8 mouse cellular contexts compared by ENCODE assay signal in genomic region chr13:97007501-97008265, GRCm38 (mm10). TPM values are rescaled to one million over a fixed set of nuclear protein-coding genes. Genes with fewer than 3 reads are reported as not detected.
DNase-seq lines count a peak whose midpoint lies in the region; ATAC-seq lines count a peak whose summit lies in the region.
"Had no signal": no experiment of that assay in that cellular context is flagged by ENCODE, and none has a peak within 500 bp of the region (broad histone marks: within the 10 kb centered on the region; RNA-seq: fewer than 3 reads in every experiment).

No protein-coding gene starts in this region.

- WGBS in lung, embryonic 16.5 days = 1% methylated on average over 19 of the region's 21 CpGs
- WGBS in forebrain, embryonic 12.5 days = 2% methylated on average over 21 of the region's 21 CpGs
- 3% methylated on average over 18 of the region's 21 CpGs for WGBS in midbrain, embryonic 12.5 days

- DNase-seq in lung, postnatal 25 days (ENCODE audit: low spot score) = no peak
- peak; percentile 55 for DNase-seq in c-Kit-negative CD71-positive TER-119-positive erythroid progenitor cells, embryonic 14.5 days (ENCODE audit: low read depth, low spot score)
- peak; percentile 12 to 28 for DNase-seq in layer of hippocampus, postnatal 10 days (ENCODE audit: low spot score in 2 of 2)
- no peak for DNase-seq in gastrocnemius, postnatal 4 days (ENCODE audit: low spot score in 2 of 2)

- H3K36me3 ChIP-seq in lung, embryonic 16.5 days (ENCODE audit: control insufficient read depth, insufficient read depth, low read length) = no peaks in the 10 kb centered on the region
- H3K36me3 ChIP-seq in forebrain, embryonic 12.5 days (replicated peaks) = no peaks in the 10 kb centered on the region
- H3K36me3 ChIP-seq in midbrain, embryonic 12.5 days = no peaks in the 10 kb centered on the region

- H3K4me2 ChIP-seq in lung, embryonic 16.5 days (ENCODE audit: low read depth, low read length) = peak overlapping the region; percentile 75
- peak overlapping the region; percentile 78 for H3K4me2 ChIP-seq in forebrain, embryonic 12.5 days
- peak overlapping the region; percentile 75 for H3K4me2 ChIP-seq in midbrain, embryonic 12.5 days (replicated peaks)

- peak; percentile 68 for ATAC-seq in lung, embryonic 16.5 days (ENCODE audit: low read depth)
- ATAC-seq in forebrain, embryonic 12.5 days (ENCODE audit: low FRiP score) = peak; percentile 87
- ATAC-seq in midbrain, embryonic 12.5 days (ENCODE audit: low FRiP score, low read depth) = peak; percentile 90

- no peaks in the 10 kb centered on the region for H3K9me3 ChIP-seq in lung, embryonic 16.5 days (ENCODE audit: control insufficient read depth, low read length)
- no peaks in the 10 kb centered on the region for H3K9me3 ChIP-seq in forebrain, embryonic 12.5 days
- H3K9me3 ChIP-seq in midbrain, embryonic 12.5 days = no peaks in the 10 kb centered on the region

- no peaks in the 10 kb centered on the region for H3K27me3 ChIP-seq in lung, embryonic 16.5 days (ENCODE audit: control insufficient read depth, insufficient read depth, low read depth, low read length)
- peaks cover 8% of the 10 kb centered on the region; the same call in 1 of the 2 replicates for H3K27me3 ChIP-seq in forebrain, embryonic 12.5 days
- peaks cover 9% of the 10 kb centered on the region; the same call in 1 of the 2 replicates for H3K27me3 ChIP-seq in midbrain, embryonic 12.5 days

- peak overlapping the region; percentile 45 for H3K4me3 ChIP-seq in lung, embryonic 16.5 days (ENCODE audit: low read length)
- peak overlapping the region; percentile 43 for H3K4me3 ChIP-seq in forebrain, embryonic 12.5 days (replicated peaks)
- H3K4me3 ChIP-seq in midbrain, embryonic 12.5 days = peak overlapping the region; percentile 43

- peaks cover 6% of the 10 kb centered on the region; the same call in 1 of the 2 replicates for H3K4me1 ChIP-seq in lung, embryonic 16.5 days (replicated peaks; ENCODE audit: control insufficient read depth, insufficient read depth, low read length)
- H3K4me1 ChIP-seq in forebrain, embryonic 12.5 days = peaks cover 9% of the 10 kb centered on the region; the same call in 1 of the 2 replicates
- H3K4me1 ChIP-seq in midbrain, embryonic 12.5 days = peaks cover 4% of the 10 kb centered on the region; the same call in 1 of the 2 replicates

- no peak overlapping the region for H3K27ac ChIP-seq in lung, embryonic 16.5 days (ENCODE audit: low read length)
- no peak overlapping the region for H3K27ac ChIP-seq in forebrain, embryonic 12.5 days
- H3K27ac ChIP-seq in midbrain, embryonic 12.5 days (replicated peaks) = 0 out of 2 replicates have a peak overlapping the region, but pooled peaks have one; percentile 72

- peak overlapping the region; percentile 55 for H3K9ac ChIP-seq in lung, embryonic 16.5 days (ENCODE audit: low read length)
- peak overlapping the region; percentile 47 for H3K9ac ChIP-seq in forebrain, embryonic 12.5 days
- H3K9ac ChIP-seq in midbrain, embryonic 12.5 days (replicated peaks) = peak overlapping the region; percentile 65; the same call in 1 of the 2 replicates

RNA-seq across cellular contexts. Expression of gene 1700029F12Rik, which starts 26.5 kb away (rescaled TPM):
- not detected in 2 replicates for polyA plus RNA-seq in lung, embryonic 16.5 days (2015; fragmentation: Nextera tagmentation; extraction: Ambion mirVana)
- not detected in 2 replicates for polyA plus RNA-seq in forebrain, embryonic 12.5 days (2016; fragmentation: Nextera tagmentation; extraction: Ambion mirVana)
- not detected for total RNA-seq in layer of hippocampus, postnatal 10 days (2021)
- not detected in 2 replicates for polyA plus RNA-seq in midbrain, embryonic 12.5 days (2016; fragmentation: Nextera tagmentation; extraction: Ambion mirVana)
- total RNA-seq in gastrocnemius, postnatal 4 days (2021) = not detected
- polyA plus RNA-seq: large intestine, adult 2 months had no signal

RNA-seq across cellular contexts. Expression of gene Fam169a, which starts 59.4 kb away (rescaled TPM):
- polyA plus RNA-seq in lung, embryonic 16.5 days (2015; fragmentation: Nextera tagmentation; extraction: Ambion mirVana) = 0.78 and 1.2 TPM in 2 replicates
- polyA plus RNA-seq in forebrain, embryonic 12.5 days (2016; fragmentation: Nextera tagmentation; extraction: Ambion mirVana) = 12.3 and 12.5 TPM in 2 replicates
- total RNA-seq in layer of hippocampus, postnatal 10 days (2021) = 10 to 100 TPM; 37.8 to 40.0 TPM
- polyA plus RNA-seq in midbrain, embryonic 12.5 days (2016; fragmentation: Nextera tagmentation; extraction: Ambion mirVana) = 12.9 and 13.4 TPM in 2 replicates
- not detected for total RNA-seq in gastrocnemius, postnatal 4 days (2021)

Comparison
In these comparisons a context has a peak if more than half of its experiments do, and no peak if none do; other contexts are left out.
1. DNase-seq: peak in c-Kit-negative CD71-positive TER-119-positive erythroid progenitor cells, embryonic 14.5 days (single experiment) and layer of hippocampus, postnatal 10 days (2 of 2); none in lung, postnatal 25 days (single experiment) and gastrocnemius, postnatal 4 days (0 of 2).
2. Peak in every context shown above with its lines, with median percentiles within 50 percentile points of each other: ATAC-seq, H3K4me2 ChIP-seq, H3K4me3 ChIP-seq and H3K9ac ChIP-seq.